14 mouse cellular contexts compared by ENCODE assay signal in genomic region chr2:4572498-4573263, GRCm38 (mm10).
DNase-seq lines count a peak whose midpoint lies in the region; ATAC-seq lines count a peak whose summit lies in the region.
"Had no signal": no experiment of that assay in that cellular context is flagged by ENCODE, and none has a peak within 500 bp of the region (broad histone marks: within the 10 kb centered on the region; RNA-seq: fewer than 3 reads in every experiment).

No protein-coding gene starts in this region.

- DNase-seq in spleen, adult 12 weeks (ENCODE audit: low spot score) = peak; percentile 38
- DNase-seq in spleen, postnatal 14 days (ENCODE audit: low spot score in 2 of 2) = no peak
- DNase-seq in liver = peak; percentile 83
- no peak for DNase-seq in left cerebral cortex, postnatal 14 days (ENCODE audit: low spot score in 2 of 2)
- no peak for DNase-seq in yolk sac, embryonic 10.5 days (ENCODE audit: low spot score)
- DNase-seq: cerebellum, adult 8-10 months; heart, adult 2 months; lung, embryonic 14.5 days; thymus, postnatal 25 days had no signal

- intact Hi-C loops in left cerebral cortex, postnatal 14 days (cut with DNase I) = no loop called here

- peak; percentile 87 for ATAC-seq in erythroblast, adult 5-6 weeks (replicated peaks; ENCODE audit: low FRiP score, poor library complexity, severe bottlenecking)
- ATAC-seq in megakaryocyte progenitor cell, adult 5-6 weeks (replicated peaks; ENCODE audit: poor library complexity) = peak; percentile 16
- ATAC-seq: activated CD4-positive, CD25-positive, alpha-beta regulatory T cell, adult 4 months; CD4-positive, CD25-positive, alpha-beta regulatory T cell, adult 4 months; midbrain, embryonic 13.5 days had no signal

Comparison
In these comparisons a context has a peak if more than half of its experiments do, and no peak if none do; other contexts are left out.
1. DNase-seq: peak in spleen, adult 12 weeks (single experiment) and liver (single experiment); none in spleen, postnatal 14 days (0 of 2), left cerebral cortex, postnatal 14 days (0 of 2) and yolk sac, embryonic 10.5 days (single experiment).